Mouse (Mus musculus): ENCODE data around the gene Sfxn1. TPM values are rescaled to one million over a fixed set of nuclear protein-coding genes. Genes with fewer than 3 reads are reported as not detected.

The Sfxn1 gene
- polyA plus RNA-seq, 1 experiment from 2014 or later, result 19.1 TPM

GRCm38 (mm10) chr13:54063292-54063691, 8.4 kb upstream of the Sfxn1 start:
- Histone ChIP-seq H3K27me3 (replicated peaks; ENCODE audit: insufficient read depth, low read length) (no peaks in the 10 kb centered on the region), H3K4me3 (ENCODE audit: low read depth, low read length) (no peak overlapping the region), H3K27ac (ENCODE audit: low read length) (no peak overlapping the region), H3K9ac (replicated peaks; ENCODE audit: low read depth) (no peak overlapping the region), H3K36me3 (ENCODE audit: insufficient read depth, low read length) (no peaks in the 10 kb centered on the region), H3K4me1 (ENCODE audit: insufficient read depth, low read depth, low read length) (no peaks in the 10 kb centered on the region), H3K9me3 (ENCODE audit: low read length) (no peaks in the 10 kb centered on the region), H3K4me2 (replicated peaks; ENCODE audit: low read depth, low read length) (no peak overlapping the region)
- peak; percentile 68 for TF ChIP-seq CTCF (IDR thresholded peaks at IDR 0.05)
- no peak for TF ChIP-seq EP300 (IDR thresholded peaks at IDR 0.05)
- WGBS, result 0% methylated on average over 3 of the region's 3 CpGs
- no peak for ATAC-seq
- DNase-seq (ENCODE audit: low spot score), result peak; percentile 50

GRCm38 (mm10) chr13:54066081-54066746, 5.5 kb upstream of the Sfxn1 start:
- no peak for DNase-seq (ENCODE audit: low spot score)
- no peak overlapping the region for H3K27ac ChIP-seq (ENCODE audit: low read length)
- no peaks in the 10 kb centered on the region for H3K4me1 ChIP-seq (ENCODE audit: insufficient read depth, low read depth, low read length)
- WGBS, result 60% methylated on average over 3 of the region's 3 CpGs
- TF ChIP-seq EP300 (IDR thresholded peaks at IDR 0.05) (no peak), CTCF (IDR thresholded peaks at IDR 0.05) (no peak)
- no peaks in the 10 kb centered on the region for H3K9me3 ChIP-seq (ENCODE audit: low read length)
- H3K4me2 ChIP-seq (replicated peaks; ENCODE audit: low read depth, low read length), result no peak overlapping the region
- no peaks in the 10 kb centered on the region for H3K36me3 ChIP-seq (ENCODE audit: insufficient read depth, low read length)
- no peaks in the 10 kb centered on the region for H3K27me3 ChIP-seq (replicated peaks; ENCODE audit: insufficient read depth, low read length)
- no peak for ATAC-seq
- H3K9ac ChIP-seq (replicated peaks; ENCODE audit: low read depth), result no peak overlapping the region
- H3K4me3 ChIP-seq (ENCODE audit: low read depth, low read length), result no peak overlapping the region

DNA sequence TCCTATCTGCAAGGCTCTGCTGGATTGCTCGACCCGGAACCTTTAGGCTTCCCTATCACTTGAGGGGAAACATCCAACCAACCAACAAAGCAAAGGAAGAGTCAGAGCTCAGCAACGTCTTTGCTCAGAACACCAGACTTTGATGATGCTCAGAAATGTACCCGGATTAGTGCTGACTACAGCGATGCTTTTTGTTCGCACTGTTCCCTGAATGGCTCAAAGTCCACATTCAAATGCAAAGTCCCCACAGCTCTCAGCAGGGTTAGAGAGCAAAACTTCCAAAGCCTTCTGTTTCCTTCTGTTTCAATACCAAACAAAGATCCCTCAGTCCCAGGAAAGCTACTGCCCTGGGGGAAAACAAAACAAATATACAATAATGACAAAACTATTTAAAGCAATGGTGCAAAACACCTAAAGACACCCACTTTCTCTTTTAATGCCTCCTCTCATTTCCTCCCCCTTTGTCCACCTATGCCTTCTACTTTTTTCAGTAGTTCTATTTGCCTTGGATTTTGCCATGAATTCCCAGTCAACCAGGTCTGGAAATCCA, 4.0 kb upstream of the Sfxn1 start:
- Histone ChIP-seq H3K36me3 (ENCODE audit: insufficient read depth, low read length) (no peaks in the 10 kb centered on the region), H3K27me3 (replicated peaks; ENCODE audit: insufficient read depth, low read length) (no peaks in the 10 kb centered on the region), H3K4me1 (ENCODE audit: insufficient read depth, low read depth, low read length) (peaks cover 3% of the 10 kb centered on the region; the same call in 1 of the 2 replicates), H3K27ac (ENCODE audit: low read length) (no peak overlapping the region), H3K9me3 (ENCODE audit: low read length) (no peaks in the 10 kb centered on the region), H3K4me2 (replicated peaks; ENCODE audit: low read depth, low read length) (no peak overlapping the region), H3K4me3 (ENCODE audit: low read depth, low read length) (no peak overlapping the region), H3K9ac (replicated peaks; ENCODE audit: low read depth) (no peak overlapping the region)
- DNase-seq (ENCODE audit: low spot score) (no peak), ATAC-seq (no peak)
- WGBS, result 57% methylated on average over 6 of the region's 6 CpGs
- TF ChIP-seq CTCF (IDR thresholded peaks at IDR 0.05) (no peak), EP300 (IDR thresholded peaks at IDR 0.05) (no peak)

GRCm38 (mm10) chr13:54071011-54071410, 658 bp upstream of the Sfxn1 start:
- 96% methylated on average over 9 of the region's 9 CpGs for WGBS
- DNase-seq (ENCODE audit: low spot score) (no peak), ATAC-seq (no peak)

GRCm38 (mm10) chr13:54072526-54073057, 923 bp downstream of the Sfxn1 start:
- no peak overlapping the region for H3K9ac ChIP-seq (replicated peaks; ENCODE audit: low read depth)
- H3K4me2 ChIP-seq (replicated peaks; ENCODE audit: low read depth, low read length), result peak overlapping the region; percentile 82
- no peaks in the 10 kb centered on the region for H3K36me3 ChIP-seq (ENCODE audit: insufficient read depth, low read length)
- no peaks in the 10 kb centered on the region for H3K9me3 ChIP-seq (ENCODE audit: low read length)
- TF ChIP-seq EP300 (IDR thresholded peaks at IDR 0.05), result no peak
- no peak for TF ChIP-seq CTCF (IDR thresholded peaks at IDR 0.05)
- DNase-seq (ENCODE audit: low spot score) (peak; percentile 20), ATAC-seq (no peak)
- H3K4me1 ChIP-seq (ENCODE audit: insufficient read depth, low read depth, low read length), result peaks cover 3% of the 10 kb centered on the region; the same call in 1 of the 2 replicates
- peak overlapping the region; percentile 67 for H3K4me3 ChIP-seq (ENCODE audit: low read depth, low read length)
- peak overlapping the region; percentile 74 for H3K27ac ChIP-seq (ENCODE audit: low read length)
- WGBS, result 15% methylated on average over 10 of the region's 10 CpGs
- H3K27me3 ChIP-seq (replicated peaks; ENCODE audit: insufficient read depth, low read length), result no peaks in the 10 kb centered on the region

More at GRCm38 (mm10) chr13:54071011-54071410, 658 bp upstream of the Sfxn1 start:
- Histone ChIP-seq H3K4me2 (replicated peaks; ENCODE audit: low read depth, low read length) (no peak overlapping the region), H3K4me3 (ENCODE audit: low read depth, low read length) (no peak overlapping the region), H3K9ac (replicated peaks; ENCODE audit: low read depth) (no peak overlapping the region), H3K9me3 (ENCODE audit: low read length) (no peaks in the 10 kb centered on the region), H3K27ac (ENCODE audit: low read length) (no peak overlapping the region), H3K36me3 (ENCODE audit: insufficient read depth, low read length) (no peaks in the 10 kb centered on the region), H3K27me3 (replicated peaks; ENCODE audit: insufficient read depth, low read length) (no peaks in the 10 kb centered on the region), H3K4me1 (ENCODE audit: insufficient read depth, low read depth, low read length) (peaks cover 3% of the 10 kb centered on the region; the same call in 1 of the 2 replicates)
- TF ChIP-seq CTCF (IDR thresholded peaks at IDR 0.05) (no peak), EP300 (IDR thresholded peaks at IDR 0.05) (no peak)

DNA sequence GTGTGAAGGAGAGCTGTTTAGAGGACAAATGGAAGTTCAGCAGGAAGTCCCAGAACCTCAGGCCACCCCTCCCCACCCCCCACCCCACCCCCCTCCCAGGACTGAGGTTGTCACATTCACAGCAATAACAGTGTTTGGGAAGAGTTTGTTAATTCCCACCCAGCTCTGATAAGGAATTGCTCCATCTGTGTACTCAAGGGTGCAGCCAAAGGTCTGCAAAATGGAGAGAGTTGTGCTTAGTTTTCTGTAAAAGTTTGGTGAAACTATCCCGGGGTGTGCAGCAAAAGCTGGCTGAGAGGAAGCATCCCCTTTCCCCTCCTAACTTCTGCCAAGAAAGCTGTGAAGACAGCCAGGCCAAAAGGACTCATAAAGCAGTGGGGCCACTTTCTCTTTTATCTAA, 1.4 kb downstream of the Sfxn1 start:
- TF ChIP-seq EP300 (IDR thresholded peaks at IDR 0.05) (no peak), CTCF (IDR thresholded peaks at IDR 0.05) (no peak)
- WGBS, result 0% methylated on average over 1 of the region's 1 CpGs
- Histone ChIP-seq H3K4me3 (ENCODE audit: low read depth, low read length) (no peak overlapping the region), H3K4me1 (ENCODE audit: insufficient read depth, low read depth, low read length) (peaks cover 3% of the 10 kb centered on the region; the same call in 1 of the 2 replicates), H3K9me3 (ENCODE audit: low read length) (no peaks in the 10 kb centered on the region), H3K4me2 (replicated peaks; ENCODE audit: low read depth, low read length) (no peak overlapping the region; the same call in 1 of the 2 replicates), H3K9ac (replicated peaks; ENCODE audit: low read depth) (no peak overlapping the region), H3K27ac (ENCODE audit: low read length) (peak overlapping the region; percentile 74), H3K36me3 (ENCODE audit: insufficient read depth, low read length) (no peaks in the 10 kb centered on the region), H3K27me3 (replicated peaks; ENCODE audit: insufficient read depth, low read length) (no peaks in the 10 kb centered on the region)
- DNase-seq (ENCODE audit: low spot score), result peak; percentile 82
- ATAC-seq, result peak; percentile 70

Data from lung, postnatal 0 days (tissue).